Mouse (Mus musculus) adrenal gland, postnatal 36 days (tissue): ENCODE measurements at regions not wholly inside any gene's neighbourhood (a gene's known extent, or its start where the extent isn't known, plus 50 kb on each side); places are given as distances from the start of the nearest gene placed in this dataset.
A peak's percentile ranks its signal among the peaks of the same experiment; 100 is the strongest.
"Not testable (repeated sequence)": the region's sequence is repeated elsewhere in the genome, so short reads cannot be mapped to it uniquely, and the experiment has no call there.

ENCODE experiments used
- DNase-seq, 2 experiments: peaks; one replicate each; pipeline ENCODE4 v3.0.0; 2021; ENCODE audit warnings: mixed read lengths in 1 of 2

DNA sequence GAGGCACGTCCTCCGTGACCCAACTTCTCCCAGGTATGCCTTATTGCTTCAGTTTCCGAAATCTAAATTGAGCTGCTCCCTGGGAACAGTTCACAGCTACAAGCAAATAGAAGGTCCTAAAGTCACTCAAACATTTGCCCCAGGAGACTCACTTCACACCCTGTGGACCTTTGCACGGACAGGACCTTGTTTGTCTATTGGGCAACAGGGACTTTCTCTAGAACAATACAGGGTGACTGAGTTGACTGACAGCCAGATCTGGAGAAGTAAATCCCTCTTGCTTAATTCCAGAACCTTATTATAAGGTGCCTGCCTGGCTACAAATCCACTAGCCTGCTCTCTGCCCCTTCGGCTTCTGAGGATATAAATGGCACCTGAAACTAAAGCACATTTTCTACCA, 220.5 kb upstream of the Irx4 start:
- no peak for DNase-seq

DNA sequence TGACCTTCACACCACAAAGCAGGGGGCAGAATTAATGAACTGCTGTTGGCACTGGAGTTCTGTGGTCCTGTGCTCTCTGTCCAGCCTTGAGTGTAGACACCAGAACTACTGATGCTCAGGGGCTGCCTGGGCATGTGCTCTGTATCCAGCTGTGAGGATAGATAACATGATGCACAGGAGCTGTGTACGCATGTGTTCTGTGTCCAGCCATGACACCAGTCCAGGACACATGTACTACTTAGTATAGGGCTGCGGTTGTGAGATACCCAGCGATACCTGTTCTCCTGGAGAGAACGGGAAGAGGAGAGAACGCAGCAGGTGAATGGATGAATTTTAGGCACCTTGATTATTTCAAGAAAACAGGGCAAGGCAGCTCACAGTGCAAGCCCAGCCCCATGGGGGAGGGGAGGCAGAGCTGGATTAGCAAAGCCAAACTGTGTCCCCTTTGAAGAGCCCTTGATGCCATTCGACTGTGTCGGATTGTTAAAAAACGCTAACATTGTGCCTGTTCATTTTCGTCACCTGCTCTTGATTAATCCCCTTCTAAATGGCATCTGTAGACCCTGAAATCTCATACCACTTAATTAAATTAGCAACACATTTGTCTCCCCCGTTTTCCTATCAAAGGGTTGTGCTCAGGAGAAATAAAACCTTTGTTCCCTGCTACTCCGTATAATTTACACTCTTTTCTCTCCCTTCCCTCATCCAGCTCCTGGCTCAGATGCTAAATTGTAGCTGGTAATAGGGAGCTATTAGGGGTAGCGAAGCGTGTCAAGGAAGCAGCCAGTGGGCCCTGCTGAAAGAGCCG, 218.8 kb upstream of the Irx4 start:
- DNase-seq = no peak

DNA sequence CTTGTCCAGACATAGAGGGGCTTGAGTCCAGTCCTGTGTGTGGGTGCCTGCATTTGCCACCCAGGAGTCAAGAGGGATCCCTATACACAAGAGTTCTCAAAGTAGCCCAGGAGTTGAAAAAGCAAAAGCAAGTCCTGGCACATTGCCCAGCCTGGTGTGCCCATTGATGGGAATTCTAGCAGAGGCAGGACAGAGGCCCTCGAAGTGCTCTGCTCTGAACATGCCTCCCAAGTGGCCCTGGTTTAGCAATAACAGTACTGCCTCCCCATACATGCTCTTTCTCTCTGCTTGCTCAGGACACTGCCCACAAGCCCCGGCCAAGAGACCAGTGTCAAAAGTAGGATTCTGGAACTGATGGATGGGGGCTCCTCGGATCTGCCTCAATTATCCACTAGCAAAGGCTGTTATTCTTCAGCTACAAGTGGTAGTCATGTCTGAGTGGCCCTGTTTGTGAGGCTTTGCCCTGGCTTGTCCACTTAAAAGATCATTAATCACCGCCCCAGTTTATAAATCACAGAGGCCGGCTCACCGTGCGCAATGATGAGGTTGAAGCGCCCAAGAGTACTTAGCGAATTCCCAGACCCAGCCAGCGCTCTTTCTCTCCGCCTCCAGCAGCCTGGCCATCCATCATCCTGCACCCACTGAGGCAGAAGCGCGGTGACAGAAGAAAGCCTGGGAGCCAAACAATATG, 190.3 kb upstream of the Irx4 start:
- DNase-seq = peak in 1 of 2 experiments; percentile 3

DNA sequence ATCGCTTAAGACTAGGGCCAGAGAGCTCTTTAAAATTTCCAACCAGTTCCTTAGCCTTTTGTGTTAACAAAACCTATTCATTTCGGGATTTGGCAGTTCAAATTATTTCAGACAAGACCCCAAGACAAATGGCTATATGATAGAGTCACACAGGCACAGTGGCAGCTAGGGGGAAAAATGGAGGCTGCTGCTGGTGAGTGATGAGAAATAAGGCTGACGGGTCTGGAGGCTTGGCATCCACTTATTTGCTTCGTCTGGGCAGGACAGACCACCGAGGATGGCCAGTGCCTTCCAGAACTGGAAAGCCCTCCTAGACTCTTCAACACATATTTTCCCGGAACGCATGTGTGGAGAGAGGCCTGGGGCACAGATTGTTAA, 189.8 kb upstream of the Irx4 start:
- no peak for DNase-seq

DNA sequence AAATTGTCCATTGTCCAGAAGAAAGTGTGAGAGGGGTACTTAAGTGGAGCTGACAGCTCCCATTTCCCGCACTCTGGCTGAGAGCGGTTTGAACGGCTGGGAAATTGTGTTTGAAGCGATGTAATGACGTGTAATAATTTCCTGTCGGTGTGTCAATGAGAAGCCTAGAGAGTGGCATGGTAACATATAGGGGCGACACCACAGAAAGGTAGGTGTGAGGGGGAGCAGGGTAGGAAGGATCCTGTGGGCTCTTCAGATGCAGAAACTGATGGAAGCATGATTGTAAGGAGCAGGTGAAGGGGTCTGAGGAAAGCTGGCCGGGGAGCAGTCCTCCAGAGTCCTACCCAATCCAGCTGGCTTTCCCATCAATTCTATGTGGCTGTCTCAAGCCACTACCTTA, 189.2 kb upstream of the Irx4 start:
- no peak for DNase-seq

DNA sequence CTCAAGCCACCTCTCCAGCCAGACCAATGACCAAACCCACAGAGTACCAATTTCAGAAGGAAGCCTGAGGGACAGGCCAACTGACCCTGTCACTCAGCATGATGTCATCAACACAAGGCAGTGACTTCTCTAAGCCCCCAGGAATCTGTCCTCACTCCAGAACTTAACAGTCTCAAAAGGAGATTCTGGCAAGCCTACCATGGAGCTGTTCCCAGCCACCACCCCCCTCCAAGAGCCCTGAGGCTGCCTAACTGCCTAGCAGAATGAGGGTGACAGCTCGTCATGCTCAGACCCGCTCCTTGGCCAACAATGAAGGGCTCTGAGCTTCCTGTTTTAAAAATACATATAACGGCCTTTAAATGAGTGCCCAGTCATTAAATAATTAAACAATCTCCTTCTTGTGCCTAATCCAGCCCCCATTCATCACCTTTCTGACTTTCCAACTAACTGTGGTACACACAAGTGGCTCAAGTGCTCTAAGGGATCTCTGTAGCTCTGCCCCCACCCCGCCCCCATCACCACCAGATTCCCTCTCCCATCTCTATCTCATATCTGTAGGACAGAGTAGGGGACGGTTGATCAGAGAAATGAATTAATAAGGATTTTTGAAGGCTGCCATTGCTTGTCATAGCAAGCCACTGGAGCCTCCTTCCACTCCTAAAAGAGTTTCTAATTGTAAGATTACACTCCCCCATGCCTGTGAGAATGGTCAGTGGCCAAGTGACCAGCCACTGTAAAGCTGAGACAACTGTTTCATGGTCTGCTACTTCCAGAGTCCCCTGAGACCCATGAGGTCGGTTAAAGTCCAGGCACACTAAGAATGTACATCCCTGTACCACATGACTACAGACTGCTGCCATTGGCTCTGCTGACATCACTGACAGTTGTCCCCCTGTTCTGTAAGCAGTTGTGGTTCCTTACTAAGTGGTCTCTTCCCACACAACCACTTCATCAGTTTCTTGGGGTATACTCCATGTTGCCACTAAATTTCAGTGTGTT, 188.1 kb upstream of the Irx4 start:
- DNase-seq = no peak

DNA sequence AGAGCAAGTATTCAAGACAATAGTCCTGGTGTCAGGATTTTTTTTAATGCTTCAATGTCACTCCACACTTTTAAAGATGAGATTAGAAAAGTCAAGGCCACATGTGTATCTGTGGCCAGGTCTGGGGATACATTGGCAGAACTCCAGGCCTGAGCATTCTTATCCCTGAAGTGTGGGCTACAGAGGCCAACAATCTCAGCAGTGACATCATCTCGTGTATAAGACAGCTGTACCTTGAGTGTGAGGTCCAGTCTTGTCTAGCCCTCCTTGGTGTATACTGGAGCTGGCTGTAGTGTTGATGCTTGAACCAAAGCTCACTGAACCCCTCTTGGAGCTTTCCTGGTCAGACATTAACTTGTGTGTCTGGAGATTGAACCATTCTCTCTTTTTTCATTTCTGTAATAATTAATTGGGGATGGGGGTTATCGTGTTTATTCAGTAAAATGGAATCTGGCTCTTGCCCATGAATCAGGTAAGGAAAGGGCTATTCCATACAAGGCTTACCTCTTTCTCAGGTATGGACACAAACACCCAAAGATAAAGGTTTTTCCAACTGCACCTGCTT, 182.3 kb upstream of the Irx4 start:
- peak; percentile 21 to 33 for DNase-seq

DNA sequence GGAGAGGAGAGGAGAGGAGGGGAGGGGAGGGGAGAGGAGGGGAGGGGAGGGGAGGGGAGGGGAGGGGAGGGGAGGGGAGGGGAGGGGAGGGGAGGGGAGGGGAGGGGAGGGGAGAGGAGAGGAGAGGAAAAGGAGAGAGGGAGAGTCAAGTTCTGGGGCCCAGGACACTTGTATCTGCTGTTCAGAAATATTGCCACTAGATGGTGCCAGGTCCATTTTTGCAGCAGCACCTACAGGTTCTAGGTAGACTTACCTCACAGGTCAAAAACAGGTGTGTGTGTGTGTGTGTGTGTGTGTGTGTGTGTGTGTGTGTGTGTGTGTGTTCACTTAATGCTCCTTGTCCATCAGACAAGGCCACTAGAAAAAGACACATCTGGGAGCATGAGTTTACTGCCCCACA, 172.5 kb upstream of the Irx4 start:
- not testable (repeated sequence) for DNase-seq

DNA sequence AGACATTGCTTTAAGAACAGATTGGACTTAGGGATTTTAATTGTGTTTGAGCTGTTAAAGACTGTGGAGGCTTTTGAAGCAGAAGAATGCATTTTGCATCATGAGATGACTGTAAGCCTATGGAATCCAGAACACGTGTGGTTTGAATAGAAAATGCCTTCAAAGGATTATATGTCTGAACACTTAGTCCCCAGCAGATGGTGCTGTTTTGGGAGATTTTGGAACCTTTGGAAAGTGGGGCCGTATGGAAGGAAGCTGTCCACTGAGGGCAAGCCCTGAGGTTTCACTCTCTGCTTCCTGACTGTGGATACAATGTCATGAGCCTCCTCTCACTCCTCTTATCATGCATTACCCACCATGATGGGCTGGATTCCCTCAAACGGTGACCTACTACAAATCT, 168.4 kb upstream of the Irx4 start:
- no peak for DNase-seq

DNA sequence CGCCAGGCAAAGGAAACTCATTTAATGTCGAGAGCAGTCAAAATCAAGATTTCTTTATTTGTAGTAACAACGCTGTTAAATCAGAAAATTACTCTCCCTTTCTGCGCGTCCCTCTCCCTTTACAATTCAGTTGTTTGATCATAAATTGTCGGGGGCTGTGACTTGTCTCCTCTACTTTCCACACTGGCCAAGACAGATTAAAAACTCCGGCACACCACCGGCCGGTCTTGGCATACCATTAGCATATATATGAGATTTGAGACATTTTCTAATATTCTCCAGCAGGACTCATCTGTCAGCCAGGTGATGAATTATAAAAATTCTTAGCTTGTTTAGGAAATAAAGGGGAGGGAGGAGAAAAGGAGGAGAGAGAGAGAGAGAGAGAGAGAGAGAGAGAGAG, 162.8 kb upstream of the Irx4 start:
- no peak for DNase-seq

DNA sequence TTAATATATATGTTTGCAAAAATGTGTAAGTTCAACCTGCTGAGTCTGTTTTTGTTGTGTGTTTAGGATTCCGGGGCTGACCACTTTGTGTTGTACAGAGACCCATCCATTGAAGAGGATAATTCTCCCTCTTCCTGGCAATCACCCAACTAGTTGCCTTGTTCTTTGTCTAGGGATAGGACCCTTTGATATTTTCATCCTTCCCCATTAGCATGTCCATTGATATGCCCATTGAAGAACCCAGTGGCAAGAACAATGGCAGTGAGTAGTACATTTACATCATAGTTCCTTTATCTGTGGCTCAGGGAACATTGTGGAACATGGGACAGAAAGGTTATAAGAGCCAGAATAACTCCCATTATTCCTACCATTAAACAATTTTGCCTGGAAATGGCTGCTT, 160.9 kb upstream of the Irx4 start:
- no peak for DNase-seq

DNA sequence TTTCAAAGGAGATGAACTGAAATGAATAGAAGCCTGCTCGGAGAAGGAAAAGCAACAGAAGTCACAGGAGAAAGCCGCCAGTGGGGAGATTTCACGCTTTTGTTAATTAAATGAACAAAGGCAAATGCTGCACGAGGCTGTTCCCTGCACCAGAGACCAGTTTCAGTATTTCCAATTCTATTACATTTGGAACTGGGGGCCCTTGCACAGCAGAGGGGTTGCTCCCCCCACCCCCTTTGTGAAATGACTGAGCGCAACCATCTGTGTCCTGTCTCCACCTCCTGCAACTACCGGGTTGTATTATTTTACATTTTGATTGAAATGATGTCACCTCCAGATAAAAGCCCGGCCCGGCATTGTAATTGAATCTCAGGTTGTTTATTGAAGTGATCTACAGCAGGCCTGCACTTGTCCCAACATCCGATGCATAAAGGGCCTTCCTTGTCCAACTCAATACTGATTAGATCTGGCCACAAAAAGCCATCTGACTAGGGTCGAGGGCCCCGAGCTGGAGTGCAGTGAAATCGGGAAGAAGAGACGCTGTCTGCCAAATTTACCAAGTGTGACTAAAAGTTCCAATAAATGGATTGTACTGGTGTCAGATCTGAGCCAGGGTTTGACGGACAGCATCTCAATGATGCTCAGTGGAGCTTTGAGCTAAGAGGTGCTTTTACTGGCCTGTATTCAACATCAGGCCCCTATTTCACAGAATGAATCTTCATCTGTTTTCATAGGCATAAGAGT, 152.9 kb upstream of the Irx4 start:
- no peak for DNase-seq

DNA sequence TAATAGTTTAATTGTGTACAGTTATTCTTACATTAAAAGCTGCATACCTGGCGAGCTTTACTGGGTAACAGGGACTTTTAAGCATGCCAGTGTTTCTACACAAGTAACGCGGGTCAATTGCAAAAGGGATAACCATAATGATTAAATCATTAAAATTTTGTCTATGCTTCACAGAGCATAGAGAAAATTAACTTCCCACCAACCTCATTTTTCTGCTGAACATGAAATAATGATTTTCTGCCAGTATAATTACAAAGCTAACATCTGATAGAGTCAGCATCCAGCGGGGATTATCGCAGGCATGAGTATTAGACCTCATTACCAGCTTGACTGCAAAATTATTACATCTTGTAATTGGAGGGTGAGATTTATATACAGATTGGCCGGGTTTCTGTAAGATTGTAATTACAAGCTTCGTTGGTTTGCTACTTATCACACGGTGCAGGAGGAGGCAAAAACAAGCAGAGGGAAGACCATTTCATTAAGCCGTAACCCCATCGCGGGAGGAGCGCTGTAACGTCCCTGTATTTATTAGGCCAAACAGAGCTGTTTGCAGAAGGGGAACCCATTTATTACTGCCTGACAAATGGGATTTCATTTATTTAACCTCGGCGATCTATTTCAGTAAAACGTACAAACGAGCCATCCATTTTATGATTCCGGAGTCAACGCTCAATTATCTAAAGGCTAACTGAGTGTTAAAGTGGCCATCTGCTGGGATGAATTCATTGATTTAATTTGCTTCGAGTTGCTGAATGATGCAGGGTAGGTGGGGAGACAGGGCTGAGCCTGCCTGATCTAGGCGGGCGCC, 143.3 kb upstream of the Irx4 start:
- DNase-seq = no peak

DNA sequence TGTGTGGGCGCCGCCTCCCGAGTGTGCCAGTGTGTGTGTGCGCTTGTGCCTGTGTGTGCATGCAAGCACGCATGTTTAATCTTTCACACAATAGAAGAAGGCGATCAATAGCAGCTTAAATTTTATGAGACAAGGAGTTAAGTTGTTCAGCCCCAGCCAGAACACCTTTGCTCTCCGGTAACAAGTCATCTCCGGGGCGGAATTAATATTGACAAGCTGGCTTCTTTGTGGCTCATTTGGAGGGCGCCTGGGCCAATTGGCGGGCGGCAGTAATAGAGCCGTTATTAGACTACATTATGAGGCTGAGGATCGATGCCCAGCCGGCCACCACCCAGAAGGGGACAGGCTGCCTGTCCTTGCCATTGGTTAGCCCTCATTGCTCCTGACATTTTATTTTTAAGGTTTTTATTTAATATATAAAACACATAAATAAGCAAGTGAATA, 142.6 kb upstream of the Irx4 start:
- no peak for DNase-seq

DNA sequence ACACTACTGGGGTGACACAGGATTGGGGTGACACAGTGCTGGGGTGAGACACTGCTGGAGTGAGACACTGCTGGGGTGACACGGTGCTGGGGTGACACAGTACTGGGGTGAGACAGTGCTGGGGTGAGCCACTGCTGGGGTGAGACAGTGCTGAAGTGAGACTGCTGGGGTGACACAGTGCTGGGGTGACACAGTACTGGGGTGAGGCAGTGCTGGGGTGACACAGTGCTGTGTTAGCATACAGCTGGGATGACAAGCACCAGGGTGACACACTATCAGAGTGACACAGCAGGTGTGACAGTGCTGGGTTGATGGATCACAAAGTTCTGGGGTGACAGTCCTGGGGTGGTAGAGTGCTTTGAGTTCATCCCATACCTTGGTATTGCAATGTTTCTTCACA, 137.3 kb upstream of the Irx4 start:
- DNase-seq = no peak

DNA sequence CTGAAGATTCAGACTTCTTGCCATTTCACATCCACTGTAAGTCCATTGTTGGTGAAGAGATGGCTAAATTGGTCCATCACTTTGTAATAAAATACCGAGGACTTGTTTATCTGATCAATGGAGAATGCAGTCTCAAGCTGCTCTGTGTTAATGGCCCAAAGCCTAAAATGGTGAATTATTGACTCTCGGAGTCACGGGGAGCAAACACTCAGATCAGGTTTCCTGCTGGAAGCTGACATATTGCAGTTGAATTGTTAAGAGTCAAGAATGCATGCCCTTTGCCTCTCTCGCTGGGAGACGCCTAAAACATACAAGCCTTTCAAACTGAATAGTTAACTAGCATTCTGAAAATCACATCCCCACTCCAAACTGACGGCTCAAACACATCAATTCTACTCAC, 129.0 kb upstream of the Irx4 start:
- DNase-seq = no peak

DNA sequence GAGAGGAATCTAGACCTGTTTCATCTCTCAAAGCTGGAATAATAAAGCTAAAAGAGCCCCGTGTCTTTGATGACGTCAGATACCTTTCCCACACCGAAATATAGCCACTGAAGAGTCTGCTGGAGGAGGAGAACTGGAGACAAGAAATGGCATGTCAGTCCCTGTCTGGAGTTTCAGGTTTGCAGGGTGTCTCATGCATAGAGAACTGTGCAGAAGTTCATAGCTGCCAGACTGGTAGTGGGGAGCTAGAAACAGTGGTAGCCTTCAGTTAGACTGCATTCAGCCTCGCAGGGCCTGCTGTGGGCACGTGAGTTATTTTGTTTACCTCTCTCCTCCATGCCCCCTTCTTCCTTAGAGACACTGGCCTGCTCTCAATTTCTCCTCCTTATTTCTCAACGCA, 127.5 kb upstream of the Irx4 start:
- DNase-seq = no peak

DNA sequence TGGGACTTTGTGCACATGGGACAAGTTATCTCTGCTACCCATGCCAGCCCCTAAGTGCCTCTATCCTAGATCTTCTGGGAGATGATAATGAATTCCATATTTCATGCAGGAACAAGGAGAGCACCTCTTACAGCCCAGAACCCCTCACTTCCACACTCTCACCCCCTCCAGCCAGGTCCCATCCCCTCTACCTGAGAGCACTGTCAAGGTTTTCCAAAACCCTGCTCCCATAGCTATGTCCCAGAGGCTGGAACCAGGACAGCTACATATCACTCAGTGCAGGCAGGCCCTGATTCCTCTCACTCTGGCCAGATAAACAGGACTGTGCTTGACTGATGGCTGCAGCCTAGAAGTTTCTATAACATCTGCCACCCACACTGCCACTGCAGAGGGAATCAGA, 125.3 kb upstream of the Irx4 start:
- DNase-seq = no peak

DNA sequence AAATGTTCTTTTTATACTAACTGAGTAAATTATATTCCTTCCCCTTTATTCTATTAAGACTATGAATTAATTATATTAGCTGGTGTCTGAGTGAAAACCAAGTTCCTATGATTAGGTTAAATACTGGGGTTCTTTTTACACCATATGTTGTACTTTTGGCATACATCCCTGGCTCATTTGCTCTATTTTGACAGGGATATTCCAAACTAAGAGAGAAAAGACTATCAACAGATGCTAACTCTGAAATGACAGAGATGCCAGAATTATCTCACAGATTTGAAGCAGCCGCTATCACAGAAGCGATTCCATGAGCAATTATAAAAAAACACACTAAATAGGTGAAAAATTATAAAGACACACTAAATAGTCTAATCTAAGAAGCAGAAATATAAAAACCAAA, 119.0 kb upstream of the Irx4 start:
- no peak for DNase-seq

DNA sequence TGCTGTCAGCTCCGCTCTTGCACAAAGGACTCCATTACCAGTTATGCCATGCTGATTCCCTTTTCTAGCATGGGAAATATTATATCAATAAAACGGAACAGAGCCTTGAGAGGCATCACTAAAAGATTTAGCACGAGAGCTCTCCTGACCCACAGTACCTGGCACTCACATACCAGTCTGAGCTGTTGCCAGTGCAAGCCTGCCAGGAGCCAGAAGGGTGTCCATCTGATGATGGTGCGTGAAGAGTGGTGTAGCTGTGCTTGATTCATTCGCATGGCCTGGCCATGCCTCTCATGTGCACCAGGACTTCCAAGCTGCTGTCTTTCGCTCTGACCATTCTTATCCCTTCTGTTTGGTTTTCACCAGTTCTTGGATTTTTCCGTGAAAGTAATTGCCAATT, 102.3 kb upstream of the Irx4 start:
- no peak for DNase-seq

DNA sequence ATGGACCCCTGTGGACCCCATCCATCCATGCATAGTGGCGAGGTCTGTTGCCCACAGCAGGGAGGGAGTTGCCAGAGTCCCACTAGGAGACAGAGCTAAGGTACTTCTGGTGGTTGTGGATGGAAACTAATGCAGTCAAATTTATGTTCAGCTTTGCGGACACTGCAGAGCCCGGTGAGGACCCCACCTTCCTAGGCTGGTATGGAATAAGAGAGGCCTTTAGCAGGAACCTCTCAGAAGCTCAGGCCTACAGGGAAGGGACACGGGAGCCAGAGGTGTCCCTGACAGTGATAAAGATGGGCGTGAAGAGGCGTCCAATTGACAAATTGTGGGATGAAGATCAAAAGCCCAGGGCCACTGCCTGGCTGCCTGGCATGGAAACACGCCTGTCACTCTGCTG, 100.8 kb upstream of the Irx4 start:
- no peak for DNase-seq
